Mouse (Mus musculus) urinary bladder, adult 18-20 months (tissue): Measurements from ENCODE around the gene Wfikkn1.

ENCODE experiments used
- DNase-seq, 2 experiments: peaks; one replicate each; pipeline ENCODE4 v3.0.0; 2022; ENCODE audit warnings: low spot score in 2 of 2, mixed read lengths in 2 of 2

Gene Wfikkn1

DNA sequence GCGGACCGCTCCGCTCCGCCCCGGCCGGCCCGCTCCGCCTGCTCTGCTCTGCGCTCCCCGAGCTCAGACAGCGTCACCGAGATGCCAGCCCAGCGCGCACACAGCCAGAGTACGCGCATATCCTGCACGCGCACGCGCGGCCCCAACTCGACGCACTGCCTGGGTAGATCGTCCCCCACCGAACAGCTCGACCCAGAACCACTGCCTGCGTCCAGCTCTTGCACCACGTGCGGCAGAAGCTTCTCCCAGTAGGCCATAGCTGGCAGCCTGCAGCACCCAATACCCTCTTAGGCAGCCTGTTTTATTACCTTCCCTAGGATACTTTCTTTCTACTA, 43.6 kb downstream of the Wfikkn1 start, which contains the start of gene Rhbdl1:
Rhbdl1 (minus strand) TSS at position 220 of the 335 bp plus-strand sequence.
- DNase-seq, result peak in 1 of 2 experiments; percentile 46

DNA sequence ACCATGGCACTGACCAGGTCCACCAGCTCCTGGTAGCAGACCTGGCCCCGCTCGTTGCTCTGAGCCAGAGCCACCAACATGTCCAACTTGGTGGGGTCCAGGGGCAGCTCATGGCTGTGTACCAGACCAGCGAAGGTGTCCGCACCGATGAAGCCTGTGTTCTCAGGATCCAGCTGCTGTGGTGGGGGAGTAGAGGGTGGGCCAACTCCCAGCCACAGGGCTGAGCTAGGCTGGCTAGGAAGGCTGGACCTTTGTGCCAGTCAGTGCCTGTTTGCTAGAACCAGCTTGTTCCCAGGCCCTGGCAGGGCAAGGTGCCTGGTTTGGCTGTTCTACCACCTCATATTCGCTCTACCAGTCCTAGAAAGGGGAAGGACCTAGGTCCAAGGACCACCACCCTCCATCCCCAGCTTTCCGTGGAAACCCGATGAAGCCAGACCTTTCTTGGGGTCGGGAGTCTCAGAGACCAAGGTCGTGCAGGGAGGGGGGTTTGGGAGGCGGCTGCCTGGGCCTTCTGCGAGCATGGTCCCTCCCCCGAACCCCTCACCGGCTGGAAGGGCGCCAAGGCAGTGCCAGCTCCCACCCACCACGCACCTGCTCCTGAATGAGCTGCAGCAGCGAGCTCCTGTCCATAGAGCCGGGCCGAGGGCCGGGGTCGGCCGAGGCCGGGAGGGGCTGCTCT, 44.1 kb downstream of the Wfikkn1 start:
- DNase-seq, result peak in 1 of 2 experiments; percentile 35

DNA sequence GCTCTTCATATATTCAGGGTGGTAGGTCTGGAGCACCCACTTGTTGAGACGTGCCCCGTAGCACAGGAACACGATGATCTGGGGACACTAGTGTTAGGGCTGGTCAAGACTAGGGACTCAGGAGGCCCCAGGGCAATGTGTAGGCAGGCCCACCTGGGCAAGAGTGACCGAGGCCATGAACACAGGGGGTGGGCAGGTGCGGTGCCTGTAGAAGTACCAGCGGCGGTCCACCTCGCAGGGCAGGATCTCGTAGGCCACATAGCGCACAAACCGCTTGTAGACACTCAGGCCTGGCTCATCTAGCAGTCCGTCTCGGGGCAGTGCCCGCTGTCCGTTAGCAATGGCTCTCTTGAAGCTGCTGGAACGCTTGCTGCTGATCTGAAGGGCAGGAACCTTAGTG, 44.8 kb downstream of the Wfikkn1 start:
- no peak for DNase-seq

DNA sequence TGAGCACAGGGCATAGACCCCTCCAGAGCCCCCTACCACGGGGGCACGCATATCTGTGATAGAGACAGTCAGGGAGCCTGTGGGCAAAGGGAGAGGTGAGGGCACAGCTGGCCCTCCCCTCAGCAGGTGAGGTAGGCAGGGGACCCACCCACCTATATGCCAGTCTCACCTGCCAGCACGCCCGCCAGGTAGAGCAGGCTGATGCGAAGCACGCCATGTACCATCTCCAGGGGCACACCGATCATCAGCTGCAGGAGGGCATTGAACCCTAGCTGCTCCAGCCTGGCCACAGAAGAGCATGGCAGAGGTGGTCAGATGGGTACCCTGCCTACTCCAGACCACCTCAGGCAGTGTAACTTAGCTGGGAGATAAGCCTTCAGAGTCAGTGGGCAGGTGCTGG, 45.4 kb downstream of the Wfikkn1 start:
- DNase-seq, result no peak

DNA sequence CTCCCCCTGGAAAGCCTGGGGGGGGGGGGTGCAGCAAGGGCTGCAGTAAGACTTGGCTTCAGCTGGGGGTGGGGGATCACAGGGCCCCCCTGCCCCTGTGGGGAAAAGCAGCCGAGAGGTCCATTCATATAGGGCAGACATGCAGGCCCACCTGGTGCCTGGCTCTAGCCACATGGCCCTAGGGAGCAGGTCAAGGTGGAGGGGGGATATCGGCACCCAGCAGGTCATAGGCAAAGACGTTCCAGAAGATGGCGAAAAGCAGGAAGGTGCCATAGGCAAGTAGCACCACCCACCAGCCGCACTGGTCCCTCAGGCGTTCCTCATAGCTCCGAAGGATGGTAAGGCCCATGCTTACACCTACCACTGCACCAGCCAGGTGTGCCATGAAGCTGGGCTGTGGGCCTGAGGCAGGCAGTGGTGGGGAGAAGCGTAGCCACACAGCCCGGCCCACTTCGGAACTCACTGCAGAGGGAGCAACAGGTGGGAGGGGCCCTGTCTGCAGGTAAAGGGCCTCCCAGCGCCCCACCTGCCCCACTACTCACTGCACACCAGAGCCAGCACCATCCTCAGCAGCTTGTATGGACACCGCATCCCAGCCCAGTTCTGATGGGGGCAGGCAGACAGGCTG, 45.9 kb downstream of the Wfikkn1 start:
- DNase-seq, result no peak

DNA sequence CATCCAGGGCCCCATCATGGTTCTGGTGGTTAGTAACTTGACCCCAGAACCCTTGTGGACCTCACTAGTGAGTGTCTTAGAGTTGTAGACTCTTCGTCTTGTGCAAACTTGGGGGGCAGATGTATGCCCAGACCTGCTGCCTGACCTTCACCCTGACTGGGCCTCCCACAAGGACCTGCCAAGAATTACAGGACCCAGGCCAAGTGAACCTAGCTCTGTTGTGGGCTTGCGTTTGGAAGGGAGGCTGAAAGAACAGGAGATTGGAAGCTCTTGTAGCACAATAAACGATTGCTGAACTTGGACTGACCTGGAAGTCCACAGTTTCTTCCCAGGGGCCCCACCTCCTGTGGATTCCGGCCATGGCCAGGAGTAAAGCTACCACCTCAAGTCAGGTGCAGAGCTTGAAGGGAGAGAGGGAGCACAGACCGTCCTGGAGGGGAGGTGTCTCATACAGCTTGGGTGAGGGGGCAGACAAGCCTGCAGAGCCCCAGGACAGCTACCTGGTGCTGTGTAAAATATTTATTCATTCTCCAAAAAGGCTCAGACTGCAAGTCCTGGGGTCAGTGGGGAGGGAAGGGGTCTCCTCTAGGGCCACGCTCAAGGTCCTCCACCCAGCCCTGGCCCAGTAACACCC, 46.6 kb downstream of the Wfikkn1 start:
- DNase-seq, result no peak

DNA sequence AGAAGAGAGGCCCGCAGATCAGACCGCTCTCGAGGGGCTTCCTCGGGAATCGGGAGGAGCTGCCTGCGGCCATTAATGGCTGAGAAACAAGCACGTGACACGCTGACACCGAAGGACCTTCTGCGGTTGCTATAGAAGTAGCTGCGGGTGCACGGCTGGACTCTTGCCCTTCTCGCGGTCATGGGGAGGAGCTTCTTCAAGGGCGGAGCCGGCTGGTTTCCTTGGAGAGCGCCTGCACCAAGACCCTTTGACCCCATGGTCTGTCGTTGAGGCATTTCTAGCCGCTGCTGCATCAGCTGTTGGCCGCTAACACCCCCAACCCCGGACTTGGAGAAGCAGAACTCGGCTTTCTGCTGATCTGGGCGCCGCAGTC, 47.4 kb downstream of the Wfikkn1 start, which contains the start of gene Stub1:
Stub1 (minus strand) TSS at position 114 of the 373 bp plus-strand sequence.
- peak in 1 of 2 experiments; percentile 88 for DNase-seq

DNA sequence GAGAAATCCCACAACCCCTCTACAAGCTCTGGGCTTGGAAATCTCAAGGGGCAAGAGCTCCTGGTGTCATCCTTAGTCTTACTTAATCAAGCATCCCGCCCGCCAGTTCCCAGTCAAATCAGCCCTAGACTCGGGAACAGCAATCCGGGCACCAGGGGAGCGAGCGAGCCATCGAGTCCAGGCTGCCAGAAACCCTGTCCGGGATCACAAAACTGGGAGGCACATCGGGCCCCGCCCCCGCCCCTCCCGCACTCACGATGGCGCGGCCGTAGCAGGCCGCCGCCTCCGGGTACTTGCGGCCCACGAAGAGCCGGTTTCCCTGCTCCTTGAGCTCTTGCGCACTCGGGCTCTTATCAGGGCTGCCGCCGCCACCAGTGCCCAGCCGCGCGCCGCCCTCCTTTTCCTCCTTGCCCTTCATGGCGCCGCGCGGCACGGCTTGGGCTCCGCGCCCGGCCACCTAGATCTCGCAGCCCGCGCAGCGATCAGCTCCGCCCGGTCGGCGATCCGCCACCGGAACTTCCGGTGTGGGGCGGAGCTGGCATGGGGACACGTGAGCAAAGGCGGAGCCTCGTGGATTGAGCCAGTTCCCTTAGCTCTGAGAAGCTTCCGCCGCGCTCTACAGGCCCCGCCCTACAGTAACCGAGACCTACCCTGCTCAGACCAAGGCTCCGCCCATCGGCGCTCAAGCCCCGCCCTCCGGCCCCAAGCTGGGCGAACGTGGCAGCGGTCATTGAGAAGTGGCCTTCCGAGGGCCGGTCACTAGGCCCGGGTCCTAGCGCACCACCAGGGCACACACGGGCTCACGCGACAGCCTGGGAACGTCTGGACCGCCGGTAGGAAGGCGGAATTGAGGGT, 48.0 kb downstream of the Wfikkn1 start:
- DNase-seq, result peak; percentile 98 to 99

DNA sequence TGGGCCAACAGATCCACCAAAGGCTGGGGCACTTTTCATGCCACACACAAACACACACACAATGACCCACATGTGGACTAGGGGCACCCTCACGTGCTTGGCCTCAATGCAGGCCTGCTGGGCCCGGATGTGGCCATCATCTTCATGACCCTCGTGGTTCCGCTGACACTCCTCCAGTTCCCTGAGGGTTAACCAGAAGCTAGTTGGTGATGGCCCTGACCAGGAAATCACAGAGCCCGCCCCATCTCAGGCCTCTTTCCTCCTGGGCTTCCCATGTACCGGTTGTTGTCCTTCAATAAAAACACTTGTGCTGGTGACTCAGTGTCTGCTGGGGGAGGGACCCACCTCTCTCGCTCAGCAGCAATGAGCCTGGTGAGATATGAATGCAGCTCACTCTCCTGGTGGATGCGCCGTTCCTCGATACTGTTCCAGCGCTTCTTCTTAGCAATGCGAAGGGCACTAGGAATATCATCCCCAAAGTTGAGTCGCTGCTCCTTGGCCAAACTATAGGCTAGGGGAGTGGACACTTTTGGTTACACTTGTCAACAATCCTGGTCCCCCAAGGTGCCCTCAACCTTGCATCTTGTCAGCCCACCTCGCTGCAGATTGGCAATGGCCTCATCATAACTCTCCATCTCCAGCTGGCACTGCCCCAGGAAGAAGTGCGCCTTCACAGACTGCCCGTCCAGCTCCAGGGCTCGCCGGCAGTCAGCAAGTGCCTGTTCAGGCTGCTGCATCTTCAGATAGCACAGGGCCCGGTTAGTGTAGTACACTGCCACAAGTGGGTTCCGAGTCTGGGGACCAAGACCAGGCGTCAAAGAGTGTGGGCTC, 49.0 kb downstream of the Wfikkn1 start:
- peak in 1 of 2 experiments; percentile 31 for DNase-seq

DNA sequence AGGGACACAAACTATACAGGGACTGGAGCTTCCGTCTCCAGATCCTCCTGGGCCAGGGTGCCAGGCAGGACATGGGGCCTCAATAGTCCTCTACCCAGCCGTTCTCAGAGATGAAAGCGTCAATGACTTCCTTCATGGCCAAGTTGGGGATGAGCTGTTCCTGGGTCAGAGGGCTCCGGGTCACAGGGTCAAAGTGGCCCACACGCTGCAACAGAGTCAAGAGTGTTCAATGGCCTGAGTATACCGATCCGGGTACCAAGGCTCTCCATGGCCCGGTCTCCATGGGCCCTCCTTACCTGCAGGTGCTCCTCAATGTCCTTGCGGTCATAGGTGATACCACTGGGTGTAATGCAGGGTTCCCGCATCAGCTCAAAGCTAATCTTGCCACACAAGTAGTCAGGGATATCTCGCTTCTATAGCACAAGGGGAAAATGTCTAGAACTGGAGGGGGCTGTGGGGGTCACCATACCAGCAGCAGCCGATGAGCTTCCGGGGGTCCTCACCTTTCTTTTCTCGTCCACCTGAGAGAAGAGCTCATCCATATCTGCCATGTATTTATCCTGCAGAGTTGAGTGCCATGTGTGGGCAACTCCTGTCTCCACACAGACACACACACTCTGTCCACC, 49.7 kb downstream of the Wfikkn1 start:
- DNase-seq, result no peak

DNA sequence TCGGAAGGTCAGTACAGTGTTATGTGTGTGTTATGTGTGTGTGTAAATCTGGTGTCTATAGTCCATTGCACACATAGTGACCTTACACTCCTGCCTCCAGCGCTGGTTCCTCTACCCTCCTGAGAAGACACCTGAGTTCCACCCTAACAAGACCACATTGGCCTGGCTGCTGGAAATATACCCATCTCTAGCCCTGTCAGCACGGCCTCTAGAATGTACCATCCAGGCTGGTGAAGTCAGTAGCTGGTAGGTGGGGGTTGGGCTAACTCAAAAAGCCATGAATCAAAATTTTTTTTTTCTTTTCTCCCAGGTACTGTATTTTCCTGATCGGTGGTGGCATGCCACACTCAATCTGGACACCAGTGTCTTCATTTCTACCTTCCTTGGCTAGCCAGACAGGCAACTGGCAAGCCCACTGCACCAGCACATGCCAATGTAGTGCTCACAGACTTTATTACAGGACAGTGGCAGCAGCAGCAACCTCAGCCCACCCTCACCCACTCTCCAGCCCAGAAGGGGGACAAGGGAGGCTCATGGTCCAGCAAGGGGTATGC, 50.4 kb downstream of the Wfikkn1 start:
- DNase-seq, result no peak

DNA sequence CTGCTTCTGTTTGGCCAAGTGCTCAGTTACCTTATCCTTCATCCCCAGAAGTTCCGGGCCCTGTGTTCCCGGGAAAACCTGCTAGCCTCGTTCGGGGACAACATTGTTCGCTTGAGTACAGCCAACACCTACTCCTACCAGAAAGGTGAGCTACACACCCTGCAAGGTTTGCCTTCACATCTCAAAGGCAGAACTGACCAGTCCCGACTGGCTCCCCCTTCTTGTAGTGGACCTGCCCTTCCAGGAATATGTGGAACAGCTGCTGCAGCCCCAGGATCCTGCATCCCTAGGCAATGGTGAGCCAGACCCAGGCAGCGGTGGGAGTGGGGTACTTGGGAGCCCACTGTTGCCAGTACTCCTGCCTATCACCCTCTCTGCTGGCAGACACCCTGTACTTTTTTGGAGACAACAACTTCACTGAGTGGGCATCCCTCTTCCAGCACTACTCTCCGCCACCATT, 51.1 kb downstream of the Wfikkn1 start:
- DNase-seq, result peak in 1 of 2 experiments; percentile 18

DNA sequence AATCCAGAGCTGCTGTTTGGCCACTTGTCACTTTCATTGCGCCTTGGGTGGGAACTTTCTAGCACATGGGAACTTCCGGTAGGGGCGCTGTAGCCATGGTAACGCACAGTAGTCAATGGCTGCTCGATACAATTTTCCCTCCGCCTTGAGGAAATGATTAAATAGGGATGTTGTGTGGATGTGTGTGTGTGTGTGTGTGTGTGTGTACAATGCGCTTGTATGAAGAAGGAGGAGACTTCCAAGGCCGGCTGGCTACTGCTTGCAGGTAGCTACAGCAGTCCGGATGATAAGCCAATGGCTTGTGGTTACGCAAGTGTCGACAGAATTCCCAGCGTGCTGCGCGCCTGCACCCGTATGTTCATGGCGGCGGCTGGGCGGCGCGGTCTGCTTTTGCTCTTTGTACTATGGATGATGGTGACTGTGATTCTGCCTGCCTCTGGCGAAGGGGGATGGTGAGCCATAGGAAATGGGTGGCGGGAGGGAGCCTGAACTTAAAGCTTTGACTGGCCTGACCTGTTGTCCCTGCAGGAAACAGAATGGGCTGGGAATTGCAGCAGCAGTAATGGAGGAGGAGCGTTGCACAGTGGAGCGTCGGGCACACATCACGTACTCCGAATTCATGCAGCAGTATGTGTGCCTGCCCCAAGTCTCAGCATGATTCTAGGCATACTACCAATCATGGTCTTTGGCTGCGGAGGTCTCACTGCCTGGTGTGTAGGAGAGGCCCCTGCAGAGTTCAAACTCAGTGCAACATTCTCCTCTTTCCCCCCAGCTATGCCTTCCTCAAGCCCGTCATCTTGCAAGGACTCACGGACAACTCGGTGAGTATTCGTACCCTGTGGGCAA, 51.7 kb downstream of the Wfikkn1 start, which contains the start of gene Jmjd8:
Jmjd8 (plus strand) TSS at position 156 of the 846 bp plus-strand sequence.
- peak; percentile 65 to 66 for DNase-seq

DNA sequence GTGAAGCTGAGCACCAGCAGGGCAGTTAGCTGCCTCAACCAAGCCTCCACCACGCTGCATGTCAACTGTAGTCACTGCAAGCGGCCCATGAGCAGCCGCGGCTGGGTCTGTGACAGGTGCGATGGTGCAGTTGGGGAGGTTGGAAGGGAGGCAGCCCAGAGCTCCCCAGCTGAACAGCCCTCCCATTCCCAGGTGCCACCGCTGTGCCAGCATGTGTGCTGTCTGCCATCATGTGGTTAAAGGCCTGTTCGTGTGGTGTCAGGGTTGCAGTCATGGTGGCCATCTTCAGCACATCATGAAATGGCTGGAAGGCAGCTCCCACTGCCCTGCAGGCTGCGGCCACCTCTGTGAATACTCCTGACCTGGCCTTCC, 52.4 kb downstream of the Wfikkn1 start:
- DNase-seq, result no peak
